Mouse (Mus musculus) adrenal gland, adult (tissue): Measurements from ENCODE around the gene Gm26938.

Experiments used
- DNase-seq, 2 experiments: peaks; one replicate each; pipeline ENCODE4 v3.0.0; 2022 to 2023; ENCODE audit warnings: low spot score in 1 of 2; ENCODE audit not compliant: inconsistent age in 2 of 2

The Gm26938 gene

DNA sequence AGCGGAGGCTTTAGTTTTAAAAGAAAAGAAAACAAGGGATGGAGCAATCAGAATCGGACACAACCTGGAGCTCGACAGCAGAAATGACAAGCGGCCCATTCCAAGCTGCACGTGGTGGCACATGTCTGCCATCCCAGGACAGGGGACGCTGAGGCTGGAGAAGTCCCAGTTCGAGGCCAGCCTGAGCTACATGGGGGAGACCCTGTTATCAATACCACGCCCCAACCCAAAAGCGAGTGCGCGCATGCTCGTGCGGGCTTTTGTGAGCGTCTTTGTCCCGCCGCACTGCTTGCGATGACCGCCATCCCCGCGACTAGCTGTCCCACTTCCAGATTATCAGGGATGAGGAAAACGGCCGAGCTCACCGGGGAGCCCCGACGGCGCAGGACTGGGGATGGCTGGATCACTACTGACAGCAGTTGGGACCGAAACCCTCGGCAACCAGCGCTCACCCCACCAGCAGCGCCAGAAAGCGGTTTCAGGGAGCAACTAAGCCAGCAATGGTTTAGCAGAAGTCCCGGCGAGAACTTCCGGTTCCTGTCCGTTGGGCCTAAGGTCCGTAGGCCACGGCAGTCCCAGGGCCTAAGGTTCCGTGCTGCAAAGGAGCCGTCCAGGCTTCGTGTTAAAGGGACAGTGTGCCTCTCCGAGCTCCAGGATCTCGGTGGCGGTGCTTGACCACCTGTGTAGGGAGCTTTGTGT lies at the start of gene Gm26938, which contains the start of gene Psmg3:
TSS of gene Gm26938 (minus strand) at position 51 of the 699 bp plus-strand sequence.
TSS of gene Psmg3 (minus strand) at position 529 of the 699 bp plus-strand sequence.
- peak; percentile 90 to 98 for DNase-seq

GRCm38 (mm10) chr5:139871526-139871925 lies 45.3 kb upstream of the Gm26938 start:
- DNase-seq: no peak

DNA sequence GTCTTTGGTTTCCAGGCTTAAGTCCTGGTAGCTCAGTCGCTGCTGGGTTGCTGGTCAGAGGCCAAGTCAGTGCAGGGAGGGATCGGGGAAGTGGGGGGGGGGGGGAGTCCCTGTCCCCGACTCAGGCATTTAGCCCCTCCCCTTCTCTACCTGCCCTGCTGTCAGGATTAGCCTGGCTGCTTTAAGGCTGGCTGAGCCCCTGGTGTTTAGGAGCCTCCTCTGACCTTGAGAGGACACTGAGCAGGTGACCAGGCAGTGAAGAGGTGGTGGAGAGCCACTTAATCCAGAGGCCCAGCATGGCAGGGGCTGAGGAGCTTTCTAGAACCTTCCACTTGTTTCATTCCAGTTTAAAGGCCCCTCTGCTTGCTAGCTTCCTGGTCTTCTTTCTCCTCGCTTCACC lies 44.7 kb upstream of the Gm26938 start:
- no peak for DNase-seq

DNA sequence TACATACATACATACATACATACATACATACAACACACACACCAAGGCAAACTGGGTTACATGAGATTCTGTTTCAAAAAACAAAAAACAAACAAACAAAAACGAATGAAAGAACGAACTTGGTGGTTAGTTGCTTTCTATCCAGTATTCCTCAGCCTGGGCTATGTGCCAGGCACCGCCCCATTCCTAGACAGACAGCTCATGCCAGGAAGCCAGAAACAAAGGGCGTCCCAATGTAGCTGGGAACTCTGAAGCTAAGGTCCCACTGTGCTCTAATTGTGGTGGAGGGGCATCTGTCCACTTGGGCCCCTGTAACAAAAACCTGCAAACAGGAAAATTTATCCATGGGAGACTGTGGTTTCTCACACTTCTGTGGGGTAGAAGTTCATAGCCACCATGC lies 36.6 kb upstream of the Gm26938 start:
- DNase-seq: peak; percentile 64 to 85

GRCm38 (mm10) chr5:139860328-139861104 lies 34.3 kb upstream of the Gm26938 start:
- no peak for DNase-seq

- DNase-seq: peak; percentile 59 to 88
Measured at GRCm38 (mm10) chr5:139849626-139850320, 23.6 kb upstream of the Gm26938 start.

DNA sequence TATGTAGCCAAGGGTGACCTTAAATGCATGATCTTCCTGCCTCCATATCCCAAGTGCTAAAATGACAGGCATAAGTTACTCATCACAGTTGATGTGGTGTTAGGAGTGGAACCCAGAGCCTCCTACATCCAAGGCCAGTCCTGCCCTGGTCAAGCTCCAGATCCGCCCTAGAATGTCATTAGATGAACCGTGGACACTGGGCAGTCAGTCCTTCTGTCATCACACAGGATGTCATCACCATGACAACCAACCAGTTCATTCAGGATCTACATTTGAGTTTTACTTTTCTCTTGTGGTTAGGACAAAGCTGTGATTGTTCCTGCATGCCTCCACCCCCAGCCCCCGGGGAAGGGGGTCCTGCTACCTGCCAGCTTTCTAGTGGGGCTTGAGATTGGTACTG lies 12.9 kb upstream of the Gm26938 start:
- no peak for DNase-seq

GRCm38 (mm10) chr5:139838476-139838892 lies 12.3 kb upstream of the Gm26938 start:
- DNase-seq: peak in 1 of 2 experiments; percentile 81

- DNase-seq: no peak
Measured at GRCm38 (mm10) chr5:139835706-139836105, 9.5 kb upstream of the Gm26938 start.

DNA sequence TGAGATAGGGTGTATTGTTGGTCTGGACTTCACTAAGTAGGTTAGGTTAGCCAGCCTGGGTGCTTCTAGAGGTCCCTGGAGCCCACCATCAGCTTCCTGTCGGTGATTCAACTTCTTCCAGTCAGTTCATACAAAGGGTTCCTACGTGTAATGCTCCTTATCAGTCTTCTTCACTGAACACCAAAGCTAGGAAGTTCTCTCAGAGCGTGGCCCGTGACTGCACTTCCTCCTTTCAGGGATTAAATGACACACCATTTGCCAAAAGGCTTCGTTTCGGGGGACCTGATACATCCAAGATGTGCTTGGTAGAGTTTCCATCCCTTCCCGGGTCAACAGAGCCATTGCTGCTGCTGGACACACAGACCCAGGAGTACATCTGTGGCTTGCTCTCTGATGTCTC lies 5.9 kb upstream of the Gm26938 start:
- DNase-seq: no peak

GRCm38 (mm10) chr5:139830734-139831133 lies 4.5 kb upstream of the Gm26938 start:
- no peak for DNase-seq

DNA sequence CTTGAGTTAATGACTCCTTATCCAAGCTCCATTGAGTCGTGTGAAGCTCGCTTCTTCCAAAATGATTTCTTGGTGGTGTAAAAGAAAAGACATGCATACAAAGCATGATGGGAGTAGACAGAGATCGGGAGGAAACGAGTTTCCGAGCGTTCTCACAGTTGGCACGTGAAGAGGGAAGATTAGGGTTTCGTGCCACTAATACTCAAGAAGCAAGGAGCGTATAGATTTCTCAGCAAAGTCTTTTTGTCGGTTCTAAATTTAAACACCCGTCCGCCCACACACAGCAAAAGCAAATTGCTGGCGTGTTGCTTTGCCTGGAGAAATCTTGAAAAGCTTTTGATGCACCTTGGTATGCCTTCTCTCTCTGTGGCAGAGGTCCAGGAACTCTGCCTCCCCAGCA lies 3.2 kb upstream of the Gm26938 start:
- DNase-seq: no peak

GRCm38 (mm10) chr5:139827593-139827992 lies 1.4 kb upstream of the Gm26938 start:
- peak in 1 of 2 experiments; percentile 27 for DNase-seq

DNA sequence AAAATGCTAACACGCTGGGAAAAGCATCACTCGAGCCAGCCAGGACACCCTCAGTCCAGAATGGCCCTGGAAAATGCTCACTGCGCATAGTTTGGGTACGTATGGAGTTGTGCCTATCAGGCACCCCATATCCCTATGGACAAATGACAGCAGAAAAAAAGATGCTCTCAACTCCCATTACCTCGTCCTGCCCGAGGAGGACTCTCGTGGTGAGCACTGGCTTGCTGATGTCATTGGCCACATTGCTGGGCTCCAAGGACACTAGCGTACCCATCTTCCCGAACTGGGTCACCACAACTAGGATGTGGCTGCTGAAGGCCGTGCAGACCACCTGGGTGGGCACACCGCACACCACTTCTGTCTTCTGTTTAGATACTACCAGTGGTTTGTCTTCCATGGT lies 260 bp downstream of the Gm26938 start:
- DNase-seq: no peak

DNA sequence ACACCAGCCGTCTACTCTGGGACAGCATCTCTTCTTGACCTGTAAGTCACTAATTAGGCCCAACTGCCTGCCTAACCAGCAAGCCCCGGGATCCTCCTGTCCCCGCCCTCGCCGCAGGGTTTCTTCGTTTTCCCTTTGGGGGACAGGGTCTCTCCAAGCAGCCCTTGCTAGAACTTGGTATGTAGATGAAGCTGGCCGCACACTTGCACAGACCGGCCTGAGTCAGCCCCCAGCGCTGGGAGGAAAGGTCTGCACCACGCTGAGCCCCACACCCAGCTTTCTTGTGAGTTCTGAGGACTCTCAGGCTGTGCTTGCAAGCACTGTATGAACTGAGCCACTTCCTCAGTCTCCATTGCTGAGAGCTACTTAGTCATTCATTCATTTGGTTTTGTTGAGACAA lies 1.7 kb downstream of the Gm26938 start:
- no peak for DNase-seq

DNA sequence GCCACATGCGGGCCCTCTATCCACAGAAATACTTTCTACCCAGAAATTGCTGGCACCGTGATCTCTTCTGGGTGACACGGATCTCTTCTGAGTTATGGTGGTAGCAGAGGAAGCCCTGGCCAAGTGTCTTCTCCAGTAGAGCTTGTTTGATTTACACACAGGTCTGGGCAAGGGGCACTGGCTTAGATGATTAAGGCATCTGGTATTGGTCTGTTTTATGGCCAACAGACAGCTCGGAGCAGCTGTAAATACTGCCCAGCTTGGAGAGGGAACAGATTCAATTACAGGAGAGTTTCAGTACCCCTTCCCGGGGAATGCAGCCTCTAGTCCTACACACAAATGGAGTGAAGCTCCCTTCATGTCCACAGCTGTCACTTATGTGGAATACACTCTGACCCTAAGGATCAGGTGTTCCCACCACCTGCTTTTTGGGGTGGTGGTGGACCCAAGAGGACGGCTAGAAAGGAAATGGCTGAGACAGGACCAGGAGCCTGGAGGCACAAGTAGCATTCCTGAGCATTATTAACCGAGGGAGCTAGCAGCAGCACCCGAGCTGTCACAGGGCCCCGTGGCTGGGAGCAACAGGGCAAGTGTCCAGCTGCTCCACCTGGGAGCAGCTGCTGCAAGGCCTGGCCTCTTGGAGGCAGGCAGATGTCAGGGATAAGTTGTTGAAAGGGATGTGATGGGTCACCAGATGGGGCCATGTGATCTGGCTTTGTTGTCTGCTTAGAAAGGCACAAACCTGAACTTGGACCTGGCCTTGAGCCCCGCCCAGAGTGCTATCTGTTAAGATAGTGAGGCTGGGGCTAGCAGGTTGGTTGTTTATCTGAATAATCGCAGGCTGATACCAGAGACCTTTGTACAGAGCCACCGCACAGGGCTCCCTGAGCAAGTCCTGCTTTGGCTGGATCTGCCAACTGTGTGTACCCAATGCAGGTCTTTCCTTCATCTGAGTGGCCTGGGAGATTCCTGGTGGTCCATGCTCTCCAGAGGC lies 4.4 kb downstream of the Gm26938 start:
- DNase-seq: peak in 1 of 2 experiments; percentile 16

GRCm38 (mm10) chr5:139819538-139820181 lies 6.5 kb downstream of the Gm26938 start, which contains the start of gene Tmem184a:
TSS of gene Tmem184a (minus strand) at chr5:139819917.
- peak in 1 of 2 experiments; percentile 17 for DNase-seq

DNA sequence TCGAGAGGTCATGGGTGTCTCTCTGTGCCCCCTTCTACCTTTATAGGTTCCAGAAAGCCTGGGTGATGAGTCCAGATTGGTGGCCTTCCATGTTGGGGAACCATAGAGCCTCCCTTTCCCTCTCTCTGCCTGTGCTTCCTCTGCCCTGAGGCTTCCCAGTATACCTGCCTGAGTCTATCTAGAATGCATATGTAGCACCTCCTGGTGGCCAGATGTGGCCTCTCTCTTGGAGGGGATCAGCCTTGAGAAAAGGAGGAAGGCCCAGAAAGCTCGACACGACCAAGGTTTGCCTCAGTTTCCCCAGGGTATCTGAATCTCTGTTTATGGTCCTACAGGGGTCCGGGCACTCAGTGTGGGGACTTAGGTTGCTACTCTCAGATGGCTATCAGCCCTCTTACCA lies 7.4 kb downstream of the Gm26938 start:
- peak in 1 of 2 experiments; percentile 72 for DNase-seq

GRCm38 (mm10) chr5:139818056-139818455 lies 8.2 kb downstream of the Gm26938 start:
- peak in 1 of 2 experiments; percentile 22 for DNase-seq

DNA sequence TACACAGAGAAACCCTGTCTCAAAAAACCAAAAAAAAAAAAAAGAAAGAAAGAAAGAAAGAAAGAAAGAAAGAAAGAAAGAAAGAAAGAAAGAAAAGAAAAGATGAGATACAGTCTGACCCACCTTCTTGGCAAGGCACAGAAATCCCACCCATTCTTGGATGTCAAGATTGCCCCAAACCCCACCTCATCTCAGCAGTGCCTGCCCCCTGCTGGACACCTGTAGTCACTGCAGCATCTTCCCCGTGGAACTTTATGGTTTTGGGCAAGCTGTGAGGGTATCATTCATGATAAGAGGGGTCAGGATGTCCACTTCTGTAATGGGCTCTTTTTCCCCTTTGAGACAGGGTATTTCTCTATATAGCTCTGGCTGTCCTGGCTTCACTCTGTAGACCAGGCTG lies 8.9 kb downstream of the Gm26938 start:
- peak in 1 of 2 experiments; percentile 45 for DNase-seq
